ENCODE assay signal across 8 mouse cellular contexts in genomic region chr10:82695956-82696355, GRCm38 (mm10). TPM values are rescaled to one million over a fixed set of nuclear protein-coding genes. Genes with fewer than 3 reads are reported as not detected.
DNase-seq lines count a peak whose midpoint lies in the region; ATAC-seq and TF ChIP-seq lines count a peak whose summit lies in the region.

Gene Hcfc2 (plus strand): TSS chr10:82696160.

- DNase-seq in cerebellum, adult 2 months: no peak
- no peak for DNase-seq in cerebellum, postnatal 4 days (ENCODE audit: low spot score in 2 of 2)
- DNase-seq in adrenal gland, postnatal 10 days: no peak
- DNase-seq in gastrocnemius, postnatal 14 days: no peak
- DNase-seq in intestine, embryonic 14.5 days (ENCODE audit: low spot score): no peak
- DNase-seq in midbrain, embryonic 10.5 days (ENCODE audit: low spot score): no peak
- DNase-seq in MN1 (ENCODE audit: low spot score): no peak
- no peak for DNase-seq in embryo, embryonic 10 days (ENCODE audit: low spot score)

- peaks cover 7% of the 10 kb centered on the region; the same call in 1 of the 2 replicates for H3K4me1 ChIP-seq in cerebellum, adult 2 months (ENCODE audit: control insufficient read depth, insufficient read depth, low read length)
- peaks cover 16% of the 10 kb centered on the region; the same call in 1 of the 2 replicates for H3K4me1 ChIP-seq in intestine, embryonic 14.5 days (replicated peaks; ENCODE audit: control insufficient read depth, insufficient read depth, low read length)
- H3K4me1 ChIP-seq in midbrain, embryonic 10.5 days: peaks cover 17% of the 10 kb centered on the region

- H3K9ac ChIP-seq in intestine, embryonic 14.5 days (ENCODE audit: low read length): no peak within 1 kb of the TSS

- intact Hi-C loops in gastrocnemius, postnatal 14 days (cut with DNase I; ENCODE audit: low total_unique reads): no loop called here

- H3K36me3 ChIP-seq in intestine, embryonic 14.5 days (ENCODE audit: control insufficient read depth, insufficient read depth, low read length): no peaks in the 10 kb centered on the region; the same call in 1 of the 2 replicates
- no peaks in the 10 kb centered on the region for H3K36me3 ChIP-seq in midbrain, embryonic 10.5 days

- ATAC-seq in intestine, embryonic 14.5 days (replicated peaks; ENCODE audit: low FRiP score, low TSS enrichment, low read depth): no peak

- 91% methylated on average over 5 of the region's 5 CpGs for WGBS in cerebellum, adult 2 months
- 76% methylated on average over 5 of the region's 5 CpGs for WGBS in intestine, embryonic 14.5 days
- 82% methylated on average over 5 of the region's 5 CpGs for WGBS in midbrain, embryonic 10.5 days

- H3K9me3 ChIP-seq in intestine, embryonic 14.5 days (ENCODE audit: control insufficient read depth, low read length): no peaks in the 10 kb centered on the region
- H3K9me3 ChIP-seq in midbrain, embryonic 10.5 days (replicated peaks): no peaks in the 10 kb centered on the region

- H3K27me3 ChIP-seq in cerebellum, adult 2 months (ENCODE audit: control insufficient read depth, insufficient read depth, low read length): no peaks in the 10 kb centered on the region
- no peaks in the 10 kb centered on the region for H3K27me3 ChIP-seq in intestine, embryonic 14.5 days (replicated peaks; ENCODE audit: control insufficient read depth, insufficient read depth, low read length)
- H3K27me3 ChIP-seq in midbrain, embryonic 10.5 days (ENCODE audit: low read depth, poor library complexity, severe bottlenecking): 0 out of 2 replicates have a peak, but pooled peaks cover 5% of the 10 kb centered on the region

- H3K4me2 ChIP-seq in intestine, embryonic 14.5 days (ENCODE audit: low read length): no peak within 1 kb of the TSS

- H3K4me3 ChIP-seq in cerebellum, adult 2 months (replicated peaks; ENCODE audit: insufficient read depth, low read depth, low read length): no peak within 1 kb of the TSS
- H3K4me3 ChIP-seq in intestine, embryonic 14.5 days (ENCODE audit: low read depth, low read length): no peak within 1 kb of the TSS
- H3K4me3 ChIP-seq in midbrain, embryonic 10.5 days: no peak within 1 kb of the TSS

- TF ChIP-seq CTCF in cerebellum, adult 2 months (IDR thresholded peaks at IDR 0.05; ENCODE audit: borderline replicate concordance, insufficient read depth, low read depth, low read length): no peak

- H3K27ac ChIP-seq in cerebellum, adult 2 months (ENCODE audit: insufficient read depth, low read length): peak within 1 kb of the TSS; percentile 34
- no peak within 1 kb of the TSS for H3K27ac ChIP-seq in intestine, embryonic 14.5 days (ENCODE audit: low read depth)
- no peak within 1 kb of the TSS for H3K27ac ChIP-seq in midbrain, embryonic 10.5 days (replicated peaks)

- TF ChIP-seq POLR2A in cerebellum, adult 2 months (IDR thresholded peaks at IDR 0.05; ENCODE audit: borderline replicate concordance, insufficient read depth, low read length): no peak

RNA-seq across cellular contexts. Expression of gene Hcfc2, which starts in this region (rescaled TPM):
- polyA plus RNA-seq in cerebellum, adult 2 months (2012; rRNA removed): 32.5 and 34.0 TPM in 2 replicates
- 10 to 100 TPM; 26.7 to 31.3 TPM for total RNA-seq in adrenal gland, postnatal 10 days (2021)
- 10 to 100 TPM; 18.5 to 21.3 TPM for total RNA-seq in gastrocnemius, postnatal 14 days (2021)
- 26.3 and 31.5 TPM in 2 replicates for polyA plus RNA-seq in intestine, embryonic 14.5 days (2014; fragmentation: Nextera tagmentation; extraction: Ambion mirVana)
- polyA plus RNA-seq in midbrain, embryonic 10.5 days (2016; fragmentation: Nextera tagmentation; extraction: Ambion mirVana): 25.6 and 27.2 TPM in 2 replicates
